Mouse (Mus musculus): ENCODE data around the gene Epha4.

The Epha4 gene

DNA sequence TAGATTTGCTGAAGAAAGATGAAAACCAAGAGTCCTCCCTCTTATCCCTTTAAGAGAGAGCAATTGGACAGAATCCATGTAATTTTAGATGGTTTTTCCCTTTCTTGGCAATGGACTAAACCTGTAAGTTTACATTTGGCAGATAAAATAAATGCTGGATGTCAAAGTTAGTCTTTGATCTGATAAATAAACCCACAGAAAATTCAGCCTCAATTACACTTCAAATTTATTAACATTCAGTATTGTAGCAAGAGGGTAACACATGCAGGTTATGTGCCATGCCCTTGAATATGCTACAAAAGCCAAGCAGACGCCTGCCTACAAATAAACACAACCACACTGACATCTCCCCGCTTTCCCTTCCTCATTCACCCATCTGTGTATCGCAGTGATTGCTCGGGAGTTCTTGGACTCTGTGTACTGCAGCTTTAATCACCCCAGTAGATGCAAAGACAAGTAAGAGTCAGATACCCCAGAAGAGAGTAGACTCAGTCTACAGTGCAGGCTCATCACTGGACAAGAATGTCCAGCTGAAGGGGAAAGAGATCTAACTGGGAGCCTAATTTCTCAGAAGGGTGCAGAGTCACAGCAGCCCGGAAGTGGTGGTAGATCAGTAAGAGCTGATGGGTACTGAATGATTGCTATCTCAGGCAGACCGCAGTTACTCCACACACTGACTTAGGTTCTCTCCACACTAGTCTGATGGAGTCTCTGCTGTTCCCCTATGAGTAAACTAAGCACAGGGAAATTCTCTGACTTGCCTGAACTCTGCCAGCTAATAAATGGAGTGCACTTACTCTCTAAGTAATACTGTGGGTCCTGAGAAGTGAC lies 29.9 kb downstream of the Epha4 start:
- in situ Hi-C loops (cut with MseI, MboI): no loop called here

DNA sequence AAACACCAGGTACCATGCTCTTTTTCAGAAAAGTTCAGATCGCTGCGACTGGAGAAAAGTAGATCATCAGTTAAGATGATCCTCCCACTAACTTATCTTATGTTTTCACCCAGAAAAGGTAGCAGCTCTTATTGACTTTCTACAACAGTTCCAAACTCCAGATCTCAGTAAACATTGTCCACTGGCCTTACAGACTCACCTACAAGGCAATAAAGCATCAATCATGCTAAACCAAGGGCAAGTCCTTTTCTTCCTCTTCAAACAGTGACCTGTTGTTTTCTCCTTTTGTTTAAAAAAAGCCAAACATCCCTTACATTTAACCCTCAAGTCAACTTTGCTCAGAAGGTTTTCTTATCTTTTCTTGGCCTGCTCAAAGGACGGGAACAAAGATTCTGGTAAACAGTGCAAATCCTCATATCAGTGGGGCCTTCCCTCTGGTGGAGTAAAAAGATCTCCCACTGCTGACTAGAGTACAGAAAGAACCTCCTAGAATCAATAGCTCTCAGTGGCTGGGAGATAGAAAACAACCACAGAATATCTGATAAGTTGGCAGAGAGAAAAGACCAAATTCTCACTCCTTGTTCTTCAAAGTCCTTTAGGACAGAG lies 39.0 kb downstream of the Epha4 start:
- in situ Hi-C loops (cut with MseI, MboI): no loop called here

DNA sequence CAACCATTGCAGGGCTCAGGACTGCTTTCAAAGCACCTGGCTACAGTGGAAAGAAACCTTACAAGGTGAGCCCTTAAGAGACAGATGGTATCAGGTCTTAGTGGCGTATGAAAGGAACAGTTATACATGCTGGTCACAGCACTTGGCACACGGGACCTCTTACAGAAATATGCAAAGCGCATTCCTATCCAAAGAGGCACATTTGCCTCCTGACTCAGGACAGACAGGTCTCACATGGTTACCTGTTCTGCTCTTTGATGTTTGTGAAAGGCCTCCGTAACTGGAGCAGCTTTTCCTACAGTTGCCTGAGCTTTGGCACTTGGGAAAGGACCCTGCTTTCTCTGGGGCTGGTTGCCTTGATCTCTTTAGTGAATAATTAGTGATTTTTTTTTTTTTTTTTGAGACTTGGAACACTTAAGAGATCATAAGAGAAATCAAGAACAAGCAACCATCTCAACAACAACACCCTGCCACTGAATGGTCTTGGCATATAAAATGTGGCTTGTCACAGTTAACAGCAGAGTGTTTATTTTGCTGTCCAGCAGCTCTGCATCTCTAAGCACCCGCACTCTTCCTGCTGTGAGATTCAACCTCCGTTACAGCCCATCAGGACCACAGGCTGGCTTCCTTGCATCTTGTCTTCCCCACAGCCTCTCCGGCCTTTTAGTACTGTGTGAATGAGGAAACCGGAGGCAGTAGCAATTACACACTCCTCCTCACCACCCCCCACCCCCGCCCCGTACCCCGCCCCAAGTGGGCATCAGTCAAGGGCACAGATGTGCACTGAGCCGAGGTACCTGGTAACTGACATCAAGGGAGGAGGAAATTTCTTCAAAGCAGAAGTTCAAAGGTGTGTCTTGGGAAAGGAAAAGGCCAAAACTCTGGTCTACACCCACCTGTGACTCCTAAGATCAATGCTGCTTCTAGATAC lies 41.2 kb downstream of the Epha4 start:
- in situ Hi-C loops (cut with MseI, MboI): no loop called here

DNA sequence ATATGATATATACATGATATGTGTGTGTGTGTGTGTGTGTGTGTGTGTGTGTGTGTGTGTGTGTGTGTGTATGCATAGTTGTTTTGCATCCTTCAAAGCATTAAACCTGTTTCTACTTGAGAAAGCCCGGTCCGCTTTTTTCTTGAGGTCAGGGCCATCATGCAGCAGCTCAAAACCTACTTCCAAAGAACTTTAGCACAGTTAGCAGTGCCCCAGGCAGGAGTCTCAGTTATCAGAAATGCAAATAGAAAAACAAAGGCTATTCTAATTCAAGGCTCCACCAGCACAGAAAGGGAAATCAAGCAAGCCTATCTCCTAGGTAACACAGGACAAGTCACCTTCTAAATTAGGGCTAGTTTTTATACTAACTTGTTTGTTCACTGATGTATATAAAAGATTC lies 42.3 kb downstream of the Epha4 start:
- in situ Hi-C loops (cut with MseI, MboI): no loop called here

DNA sequence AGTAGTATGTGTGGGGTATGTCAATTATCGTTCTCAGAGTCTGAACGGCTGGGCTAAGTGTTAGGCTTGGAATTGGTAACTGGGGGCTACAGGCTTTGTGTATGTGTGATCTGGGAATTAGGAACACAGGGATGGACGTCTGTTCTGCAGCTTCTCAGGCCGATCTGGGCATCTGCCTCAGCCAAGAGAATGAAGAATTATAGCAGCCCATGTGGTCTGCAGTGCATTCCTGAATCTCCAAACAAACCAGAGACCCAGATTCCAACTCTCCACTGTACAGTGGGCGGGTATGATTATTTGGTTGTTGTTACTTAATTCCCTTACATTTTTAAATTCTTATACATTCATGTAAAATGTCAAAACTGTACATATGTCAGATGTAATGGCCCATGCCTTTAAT lies 43.4 kb downstream of the Epha4 start:
- in situ Hi-C loops (cut with MseI, MboI): no loop called here

DNA sequence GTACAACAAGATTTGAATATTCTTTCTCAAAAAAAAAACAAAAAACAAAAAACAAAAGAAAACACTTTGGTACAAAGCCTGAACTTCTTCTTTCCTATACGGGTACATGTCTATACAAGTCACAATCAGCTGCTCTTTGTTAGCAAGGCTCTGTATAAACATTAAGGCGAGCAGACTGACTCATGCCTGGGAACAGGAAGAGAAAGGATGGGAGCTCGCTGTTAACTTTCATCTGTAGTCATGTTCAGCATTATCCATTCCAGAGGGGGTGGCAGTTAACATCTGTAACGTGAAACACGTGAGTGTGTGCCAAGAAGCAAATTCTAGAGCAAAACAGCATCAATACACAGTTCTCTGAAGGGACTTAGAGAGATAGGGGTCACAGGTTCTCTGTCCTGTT lies 43.9 kb downstream of the Epha4 start:
- in situ Hi-C loops (cut with MseI, MboI): no loop called here

DNA sequence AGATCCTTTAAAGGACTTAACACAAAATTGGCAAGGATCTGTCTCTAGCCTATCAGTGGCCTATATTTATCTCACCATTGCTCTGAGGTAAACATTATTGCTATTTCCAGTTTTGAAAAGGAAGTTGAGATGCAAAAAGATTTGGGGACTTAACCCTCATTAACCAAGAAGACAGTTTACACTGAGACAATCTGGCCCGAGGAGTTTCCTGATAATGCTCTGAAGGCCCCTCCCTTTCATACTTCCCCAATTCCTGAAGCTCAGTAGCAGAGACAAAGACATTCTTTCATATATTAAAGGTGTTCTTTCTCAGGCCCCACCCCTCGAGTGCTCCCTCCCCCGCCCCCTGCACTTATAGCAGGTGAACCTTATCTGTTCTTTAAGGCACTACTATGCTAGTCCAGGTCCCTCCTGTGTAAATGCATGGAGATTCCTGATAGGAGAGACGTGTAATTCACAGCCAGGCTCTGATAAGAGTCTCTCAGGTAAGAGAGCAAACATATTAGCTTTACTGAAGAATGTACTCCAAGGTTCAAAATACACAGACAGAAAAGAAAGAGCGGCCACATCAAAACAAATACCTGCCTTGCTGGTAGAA lies 46.1 kb downstream of the Epha4 start:
- in situ Hi-C loops (cut with MseI, MboI): no loop called here

DNA sequence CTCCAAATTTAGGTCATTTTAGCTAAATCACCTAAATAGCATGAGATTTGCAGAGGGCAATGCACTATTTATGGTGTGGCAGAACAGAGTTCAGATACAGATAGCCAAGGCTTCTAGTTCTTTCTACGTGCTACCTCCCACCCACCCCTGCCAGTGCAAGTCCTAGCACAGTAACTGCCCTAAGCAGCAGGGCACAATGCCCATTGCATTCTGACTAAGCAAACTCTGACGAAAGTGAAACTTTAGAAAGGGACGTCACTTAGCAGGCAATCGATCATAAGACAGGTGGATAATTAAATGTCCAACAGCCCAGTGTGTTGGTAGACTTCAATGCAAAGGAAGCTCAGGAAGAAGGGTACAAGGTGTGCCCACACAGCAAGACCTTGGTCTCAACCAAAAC lies 49.4 kb downstream of the Epha4 start:
- in situ Hi-C loops (cut with MseI, MboI): no loop called here

DNA sequence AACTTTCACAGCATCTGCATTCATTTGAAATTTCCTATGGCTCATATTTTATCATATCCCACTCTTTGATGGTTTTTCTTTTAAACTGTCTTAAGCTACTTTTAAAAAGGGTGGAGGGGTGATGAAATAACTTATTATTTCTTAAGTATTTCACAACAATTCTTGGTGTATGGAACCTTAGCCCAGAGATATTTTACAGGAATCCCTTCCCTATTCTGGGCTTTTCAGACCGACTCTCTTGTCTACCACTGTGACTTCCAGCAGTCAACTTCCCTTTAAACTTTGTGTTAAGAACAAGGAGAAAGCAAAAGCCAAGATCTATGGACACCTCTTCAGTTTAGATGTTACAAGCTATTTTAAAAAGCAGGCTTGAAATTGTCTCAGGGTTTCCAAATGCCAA lies 50.8 kb downstream of the Epha4 start:
- in situ Hi-C loops (cut with MseI, MboI): no loop called here

DNA sequence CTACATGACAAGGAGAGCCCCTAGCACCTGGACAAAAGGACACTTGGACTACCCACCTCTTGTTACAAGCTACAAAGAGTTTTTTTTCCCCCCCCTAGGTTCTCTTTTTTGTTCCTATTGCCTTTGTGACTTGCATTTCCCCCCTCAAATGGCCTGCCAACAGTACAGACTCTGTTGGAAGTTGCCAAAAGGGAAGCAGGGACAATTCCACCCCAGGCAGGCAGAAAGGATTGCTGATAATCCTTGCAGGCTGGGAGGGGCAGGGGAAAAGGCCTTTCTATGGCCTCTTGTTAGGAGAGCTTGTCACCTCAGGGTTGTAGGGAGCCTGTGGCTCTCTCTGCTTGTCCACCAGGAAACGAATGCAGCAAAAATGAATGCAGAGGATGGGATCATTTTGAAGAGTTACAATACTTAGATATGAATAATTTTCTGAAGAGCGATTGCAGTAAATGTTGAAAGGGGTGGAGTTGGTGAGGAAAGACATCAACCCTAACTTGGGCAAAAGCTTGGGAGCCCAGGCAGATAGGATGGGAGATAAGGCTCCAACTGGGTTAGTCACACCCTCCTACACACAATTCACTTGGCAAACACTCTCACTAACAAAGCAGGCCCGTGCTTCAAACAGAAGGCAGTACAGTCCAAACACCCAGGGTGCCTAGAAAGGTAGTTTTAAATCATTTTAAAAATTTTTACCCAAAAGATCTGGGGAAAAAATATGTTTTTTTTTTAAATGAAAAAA lies 52.8 kb downstream of the Epha4 start:
- in situ Hi-C loops (cut with MseI, MboI): no loop called here

DNA sequence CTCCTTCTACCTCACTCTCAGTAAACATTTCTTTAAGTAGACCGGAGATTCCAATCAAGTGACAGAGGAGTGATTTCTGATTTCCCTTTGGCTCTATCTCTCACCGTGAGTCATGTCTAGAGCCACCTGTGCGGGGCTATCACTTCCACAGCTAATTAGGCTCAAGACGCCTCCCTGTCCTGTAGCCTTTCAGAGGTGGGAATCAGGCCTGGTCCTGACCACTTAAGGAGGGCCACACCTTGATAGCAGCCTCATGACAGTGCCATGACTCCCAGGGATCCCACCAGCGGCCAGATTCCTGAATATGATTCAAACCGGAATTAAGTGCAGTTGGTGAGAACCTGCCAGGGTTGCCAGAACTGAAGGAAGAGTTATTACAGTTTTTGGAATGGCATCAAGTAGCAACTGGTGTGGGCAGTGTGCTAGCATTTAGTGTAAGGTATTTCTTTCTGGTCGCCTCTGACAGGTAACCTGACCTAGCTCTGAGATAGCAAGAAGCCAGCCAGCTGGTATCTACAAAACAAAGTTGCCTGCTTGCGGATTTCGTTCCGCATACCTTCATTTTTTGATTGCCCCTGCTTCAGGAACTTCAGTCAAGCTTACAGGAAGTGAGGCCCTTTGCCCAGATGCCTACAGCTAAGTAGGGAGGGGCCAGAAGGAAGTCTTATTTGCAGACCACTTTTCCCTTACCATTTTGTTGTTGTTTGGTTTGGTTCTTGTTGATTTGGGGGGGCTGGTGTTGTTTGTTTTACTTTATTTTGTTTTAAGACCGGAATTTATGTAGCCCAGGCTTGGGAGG lies 53.9 kb downstream of the Epha4 start:
- in situ Hi-C loops (cut with MseI, MboI): no loop called here

DNA sequence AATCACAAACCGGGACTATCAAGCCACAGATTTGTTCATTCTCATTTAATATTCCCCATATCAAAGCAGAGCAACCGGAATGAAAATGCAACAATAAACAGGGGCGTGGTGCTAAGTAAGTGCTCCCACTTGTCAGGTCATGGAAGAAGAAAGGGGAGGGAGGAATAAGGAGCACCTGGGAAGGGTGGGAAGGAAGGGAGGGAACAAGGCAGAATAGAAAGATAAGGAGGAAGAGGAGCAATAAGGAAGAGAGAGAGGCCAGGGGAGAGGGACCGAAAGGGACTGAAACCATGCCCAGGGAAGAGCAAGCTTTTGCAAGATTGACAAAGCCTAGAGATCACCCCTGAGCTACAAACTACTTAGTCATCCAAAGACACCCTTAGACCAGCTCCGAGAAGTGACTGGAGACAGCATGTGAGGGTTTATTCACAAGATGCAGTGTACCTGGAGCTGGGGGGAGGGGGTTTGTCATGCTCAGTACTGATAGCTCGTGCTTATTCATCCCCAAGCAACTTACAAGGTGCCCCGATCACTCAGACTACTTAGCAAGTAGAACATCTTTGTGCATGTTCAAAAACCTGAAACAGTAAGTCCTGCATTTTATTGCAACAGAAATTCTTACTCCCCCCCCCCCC lies 56.0 kb downstream of the Epha4 start:
- in situ Hi-C loops (cut with MseI, MboI): no loop called here

DNA sequence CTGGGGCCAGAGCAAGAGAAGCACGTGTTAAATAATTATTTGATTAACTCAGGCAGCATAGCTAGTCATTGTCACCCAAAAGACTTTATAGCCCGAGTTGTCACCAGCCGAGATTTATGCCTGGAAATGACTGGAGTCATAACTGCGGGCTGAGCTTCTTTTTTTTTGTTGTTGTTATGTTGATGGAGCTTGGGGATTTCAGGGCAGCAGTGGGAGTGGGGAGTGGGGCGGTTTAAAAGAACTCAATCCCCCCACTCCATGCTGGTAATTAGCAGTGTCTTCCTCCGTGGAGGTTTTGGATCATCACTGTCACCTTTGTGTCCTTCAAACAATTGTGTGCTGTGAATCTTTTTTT lies 57.5 kb downstream of the Epha4 start:
- in situ Hi-C loops (cut with MseI, MboI): no loop called here

DNA sequence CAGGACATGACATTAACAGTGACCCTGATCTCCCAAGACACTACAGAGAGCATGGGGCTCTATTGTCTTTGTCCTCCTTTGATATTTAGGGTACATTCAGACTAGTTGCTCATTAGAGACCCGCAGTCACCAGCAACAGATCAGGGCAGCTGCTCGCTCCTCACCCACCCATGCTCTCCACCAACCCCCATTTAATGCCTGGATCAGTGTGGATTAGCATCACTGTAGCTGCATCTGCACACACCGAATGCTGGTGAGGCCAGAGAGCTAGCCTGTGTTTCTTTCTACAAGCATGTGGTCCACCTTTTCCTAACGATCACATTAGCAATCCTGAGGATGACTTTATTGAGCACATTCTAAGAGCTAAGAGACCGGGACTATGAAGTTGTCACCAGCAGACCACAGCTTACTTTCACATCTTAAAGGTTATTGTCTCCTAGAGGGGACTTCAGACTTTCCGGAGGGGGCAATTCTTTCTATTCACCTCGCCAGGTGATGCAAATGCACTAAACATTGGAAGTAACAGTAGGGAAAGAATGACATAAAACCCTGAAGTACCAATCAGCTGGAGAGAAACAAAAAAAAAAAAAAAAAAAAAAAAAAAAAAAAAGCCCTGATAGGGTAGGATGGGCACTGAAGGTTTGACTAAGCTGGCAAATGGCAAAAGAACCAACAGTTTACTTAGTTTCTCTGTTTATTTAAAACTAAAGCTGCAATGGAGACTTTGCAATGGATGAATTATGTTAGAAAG lies 58.0 kb downstream of the Epha4 start:
- in situ Hi-C loops (cut with MseI, MboI): no loop called here

DNA sequence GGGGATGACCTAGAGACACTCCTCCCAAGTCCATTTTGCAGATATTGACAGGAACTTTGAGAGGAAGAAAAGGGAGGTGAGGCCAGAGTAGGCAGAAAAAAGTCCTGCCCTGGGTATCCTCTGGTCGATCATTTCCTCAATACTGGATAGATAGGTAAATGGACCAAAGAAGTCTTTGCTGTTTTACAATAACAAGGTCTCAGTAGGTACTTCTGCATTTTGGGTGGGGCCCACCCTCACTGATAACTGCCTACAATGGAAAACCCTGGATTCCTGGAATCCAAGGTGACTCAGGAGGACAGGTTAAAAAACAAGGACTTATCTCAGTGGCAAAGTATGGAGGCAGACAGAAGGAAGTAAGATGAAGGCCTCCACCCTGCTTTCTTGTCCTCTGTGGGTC lies 61.1 kb downstream of the Epha4 start:
- in situ Hi-C loops (cut with MseI, MboI): no loop called here

DNA sequence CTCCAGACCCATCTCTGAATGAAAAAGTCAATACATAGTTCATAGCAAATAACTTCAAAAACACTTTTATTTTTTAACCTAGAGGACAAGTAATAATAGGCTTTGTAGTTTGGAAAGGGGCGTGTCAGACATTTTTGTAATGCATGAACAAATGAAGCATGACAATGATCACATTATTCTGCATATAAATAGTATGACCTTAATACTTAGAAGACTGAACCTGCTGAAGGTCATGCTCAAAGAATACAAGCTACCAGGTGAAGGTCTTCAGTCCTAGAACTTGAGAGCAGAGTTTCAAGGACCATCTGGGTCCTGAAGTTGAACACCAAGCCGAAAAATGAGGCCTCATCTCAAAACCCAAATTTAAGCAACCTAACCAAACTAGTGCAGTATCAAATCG lies 62.2 kb downstream of the Epha4 start:
- in situ Hi-C loops (cut with MseI, MboI): no loop called here

DNA sequence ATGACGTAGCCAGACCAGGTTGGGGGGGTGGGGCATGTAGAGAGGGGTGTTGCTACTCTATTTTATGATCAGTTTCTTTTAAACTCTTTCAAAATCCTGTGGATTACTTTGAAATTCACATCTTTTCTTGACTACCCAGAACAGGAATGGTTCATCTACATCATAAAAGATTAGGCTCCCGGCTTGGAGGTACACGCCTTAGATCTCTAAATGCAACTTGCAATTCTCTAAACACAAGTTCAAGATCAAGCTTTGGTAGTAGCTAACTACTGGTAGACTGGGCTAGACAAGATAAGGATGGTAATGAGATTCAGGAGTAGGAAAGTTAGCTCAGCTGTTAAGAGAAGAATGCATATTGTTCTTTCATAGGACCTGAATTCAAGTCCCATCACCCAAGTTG lies 63.3 kb downstream of the Epha4 start:
- in situ Hi-C loops (cut with MseI, MboI): no loop called here

DNA sequence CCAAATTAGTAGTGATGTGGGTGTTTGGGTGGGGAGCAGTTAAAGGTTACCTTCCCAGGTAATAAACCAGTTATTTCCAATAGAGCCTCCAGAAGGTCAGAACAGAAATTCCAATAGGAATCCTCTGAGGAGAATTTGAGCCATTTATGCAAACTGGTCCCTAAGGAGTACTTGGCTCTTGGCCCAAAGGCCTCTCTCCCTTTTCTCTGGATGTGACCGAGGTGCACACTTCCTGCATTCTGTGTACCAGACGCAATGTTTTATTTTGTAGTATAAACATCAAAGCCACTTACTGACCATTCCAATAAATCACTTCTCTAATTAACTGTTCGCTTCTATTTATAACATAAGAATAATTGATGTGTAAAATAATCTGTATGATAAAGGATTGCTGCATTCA lies 64.7 kb downstream of the Epha4 start:
- in situ Hi-C loops (cut with MseI, MboI): no loop called here

DNA sequence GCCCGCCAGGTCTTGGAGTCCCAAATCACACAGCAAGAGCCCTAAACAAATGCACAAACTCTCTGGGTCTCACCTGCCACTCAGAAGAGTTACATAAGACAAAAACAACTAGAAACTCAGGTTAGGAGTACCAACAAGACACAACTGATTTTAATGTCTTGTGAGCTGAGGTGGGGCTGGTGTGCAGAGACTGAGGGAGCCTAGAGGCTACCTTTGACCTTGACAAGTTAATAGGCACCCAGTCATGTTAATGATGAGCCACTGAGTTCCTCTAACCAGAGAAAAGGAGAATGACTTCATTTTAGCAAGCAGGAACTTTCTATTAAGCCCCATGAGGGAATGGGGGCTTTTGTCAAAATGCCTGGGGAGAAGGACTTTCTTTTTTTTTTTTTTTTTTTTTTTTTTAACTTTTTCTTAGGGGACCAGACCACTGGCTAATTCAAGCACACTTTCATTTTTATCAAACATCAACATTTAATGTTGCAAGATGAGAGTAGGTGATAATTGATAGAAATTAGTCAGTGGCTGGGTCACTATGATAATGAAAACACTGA lies 67.8 kb downstream of the Epha4 start:
- in situ Hi-C loops (cut with MseI, MboI): no loop called here
